Mouse (Mus musculus) layer of hippocampus, adult 2 months (tissue): ENCODE measurements around the gene Sspn. TPM values are rescaled to one million over a fixed set of nuclear protein-coding genes. Genes with fewer than 3 reads are reported as not detected.

Experiments
- DNase-seq, 2 experiments: peaks; one replicate each; pipeline ENCODE4 v3.0.0; 2022; ENCODE audit warnings: low spot score in 2 of 2
- H3K27ac ChIP-seq: fragments of 200-600 bp; 2 replicates; pipeline ENCODE4 v1.8.1; 2022
- H3K4me3 ChIP-seq: fragments of 200-600 bp; 2 replicates; pipeline ENCODE4 v1.8.1; 2022; ENCODE audit warnings: mild to moderate bottlenecking
- CTCF ChIP-seq: fragments of 200-600 bp; conservative IDR thresholded peaks from 2 replicates; pipeline ENCODE4 v1.8.1; 2022; ENCODE audit warnings: antibody characterized with exemption, mild to moderate bottlenecking, moderate library complexity
- total RNA-seq, 2 experiments: library from RNA; stranded (reverse); gene quantifications; 2 replicates each; pipeline ENCODE4 v1.2.3; 2021

Sspn gene
- total RNA-seq, 2 experiments from 2014 or later, result 4.9 TPM

DNA sequence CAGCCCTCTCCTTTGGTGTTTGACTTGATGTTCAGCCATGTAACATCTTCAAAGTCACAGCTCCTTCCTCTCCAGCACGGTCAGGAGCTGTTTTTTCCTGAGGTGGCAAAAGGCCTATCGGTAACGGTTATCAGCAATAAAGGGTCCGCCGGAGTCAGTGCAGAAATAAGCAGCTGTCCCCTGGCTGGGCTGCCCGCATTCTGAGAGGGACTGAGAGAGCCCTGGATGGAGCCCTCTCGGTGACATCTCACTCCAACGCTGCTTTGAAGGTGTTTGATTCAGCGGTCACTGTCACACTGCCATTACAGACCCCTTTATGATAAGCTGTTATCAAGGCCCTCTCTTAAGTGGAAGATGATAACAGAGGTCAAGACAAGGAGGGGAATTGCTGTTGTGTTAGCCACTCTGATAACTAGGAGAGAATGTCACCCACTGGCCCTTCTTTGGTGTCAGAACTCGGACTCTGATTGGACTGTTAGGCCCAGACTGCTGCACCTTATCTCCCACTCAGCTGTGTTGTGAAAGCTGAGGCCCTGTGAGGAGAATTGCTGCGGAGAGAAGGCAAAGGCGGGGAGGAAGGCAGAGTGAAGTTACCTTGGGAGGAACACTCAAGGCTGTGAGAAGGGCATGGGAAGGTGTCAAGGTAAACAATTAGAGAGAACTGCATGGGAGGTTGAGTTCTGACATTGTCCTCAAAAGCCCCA is 11.0 kb downstream of the Sspn start:
- H3K27ac ChIP-seq, result no peak overlapping the region
- no peak for TF ChIP-seq CTCF
- H3K4me3 ChIP-seq, result no peak overlapping the region
- no peak for DNase-seq

DNA sequence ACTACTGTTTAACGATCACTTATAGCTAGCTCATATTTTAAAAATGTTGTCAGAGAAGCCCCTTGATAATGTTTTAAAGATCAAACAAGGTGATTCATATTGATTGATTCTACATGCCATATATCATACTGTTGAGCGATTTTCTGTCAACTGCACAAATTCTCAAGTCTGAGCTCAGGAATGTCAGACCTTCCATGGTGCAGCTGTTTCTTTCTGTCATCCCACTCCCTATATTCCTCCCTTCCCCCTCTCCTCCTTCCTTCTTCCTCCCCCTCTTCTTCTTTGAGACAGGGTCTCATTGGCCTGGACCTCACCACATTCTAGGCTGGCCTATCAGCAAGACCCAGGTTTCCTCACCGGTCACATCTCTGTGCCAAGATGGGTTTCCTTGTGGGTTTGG is 12.0 kb downstream of the Sspn start:
- no peak for TF ChIP-seq CTCF

DNA sequence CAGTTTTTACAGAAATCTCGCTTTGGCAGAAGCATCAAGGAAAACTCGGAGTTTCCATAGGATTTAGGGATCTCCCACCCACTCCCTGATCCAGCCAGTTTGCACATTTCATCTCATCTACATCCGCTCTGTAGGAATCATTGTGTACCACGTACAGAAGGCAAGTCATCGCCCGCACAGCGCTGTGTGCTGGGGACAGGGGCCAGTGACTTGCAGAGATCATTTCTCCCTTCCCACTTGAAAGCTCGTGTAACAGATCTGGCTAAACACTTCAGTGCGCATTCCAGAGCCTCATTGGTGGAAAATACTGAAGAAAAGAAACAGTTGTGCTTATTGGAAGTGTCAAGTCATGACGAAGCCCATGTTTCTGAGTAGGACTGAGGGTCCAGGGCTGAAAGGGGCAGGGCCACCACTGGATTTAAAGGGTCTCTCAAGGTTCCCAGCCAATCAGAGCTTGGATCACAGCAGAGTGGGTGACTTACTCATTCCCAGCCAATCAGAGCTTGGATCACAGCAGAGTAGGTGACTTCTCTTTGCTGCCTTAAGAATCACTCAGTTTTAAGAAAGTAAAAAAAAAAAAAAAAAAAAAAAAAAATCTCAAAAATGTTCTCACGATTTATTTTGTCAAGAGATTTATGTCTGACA is 14.4 kb downstream of the Sspn start:
- TF ChIP-seq CTCF, result no peak
- Histone ChIP-seq H3K4me3 (no peak overlapping the region), H3K27ac (no peak overlapping the region)
- no peak for DNase-seq

More for the DNA sequence above, 12.0 kb downstream of the Sspn start:
- Histone ChIP-seq H3K27ac (no peak overlapping the region), H3K4me3 (no peak overlapping the region)
- no peak for DNase-seq

DNA sequence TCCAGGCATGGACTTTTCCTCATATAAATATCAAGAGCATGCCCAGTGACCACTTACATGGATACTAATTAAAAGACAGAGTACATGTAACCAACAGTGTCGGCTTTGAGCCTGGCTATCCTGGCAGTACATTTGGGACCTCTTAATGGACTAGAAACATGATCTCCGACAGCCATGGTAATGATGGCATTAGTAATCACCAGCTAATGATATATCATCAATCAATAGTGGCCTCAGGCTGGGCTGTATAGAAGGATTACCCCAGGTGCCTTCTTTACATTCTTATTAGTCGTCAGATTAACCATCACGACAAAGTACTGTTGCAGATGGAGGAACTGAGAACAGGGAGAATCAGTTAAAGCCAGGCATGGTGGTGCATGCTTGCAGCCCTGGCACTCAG is 17.6 kb downstream of the Sspn start:
- no peak for TF ChIP-seq CTCF
- DNase-seq, result no peak
- no peak overlapping the region for H3K4me3 ChIP-seq
- no peak overlapping the region for H3K27ac ChIP-seq

DNA sequence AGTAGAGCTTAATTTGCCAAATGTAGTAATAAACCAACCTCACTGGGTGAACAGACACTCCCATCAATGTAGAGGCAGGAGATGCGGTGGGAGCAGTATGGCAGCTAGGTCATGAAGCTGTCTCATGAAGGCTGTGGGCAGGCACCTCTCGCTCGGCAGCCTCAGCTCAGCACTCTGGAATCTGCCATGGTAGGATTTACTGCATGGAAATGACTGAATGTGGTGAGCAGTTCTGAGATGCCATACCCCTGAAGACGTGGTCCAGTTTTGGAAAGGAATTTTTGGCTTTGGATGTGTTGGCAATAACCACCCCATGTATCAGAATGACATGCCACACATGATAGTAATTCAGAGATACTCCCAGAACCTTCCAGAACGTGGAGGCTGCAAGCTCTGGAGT is 19.2 kb downstream of the Sspn start:
- no peak for DNase-seq
- TF ChIP-seq CTCF, result no peak
- Histone ChIP-seq H3K27ac (no peak overlapping the region), H3K4me3 (no peak overlapping the region)

DNA sequence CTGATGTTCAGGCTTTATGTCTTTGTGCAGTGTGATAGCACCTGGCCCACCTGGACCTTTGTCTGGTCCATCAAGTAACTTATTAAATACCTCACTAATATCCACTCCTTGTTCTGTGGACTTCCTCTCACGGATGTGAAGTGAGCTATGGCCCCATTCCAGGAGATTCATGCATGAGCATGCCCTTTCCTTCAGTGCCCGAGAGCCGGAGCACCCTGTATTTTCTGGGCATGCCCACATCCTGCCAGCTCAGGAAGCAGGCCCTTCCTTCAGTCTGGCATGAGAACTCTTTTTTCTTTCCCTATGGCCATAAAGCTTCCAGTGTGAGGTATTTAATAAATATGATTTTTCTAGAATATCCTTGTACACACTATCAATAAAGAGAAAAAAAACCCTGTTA is 21.2 kb downstream of the Sspn start:
- DNase-seq, result no peak
- Histone ChIP-seq H3K4me3 (no peak overlapping the region), H3K27ac (no peak overlapping the region)
- TF ChIP-seq CTCF, result no peak

DNA sequence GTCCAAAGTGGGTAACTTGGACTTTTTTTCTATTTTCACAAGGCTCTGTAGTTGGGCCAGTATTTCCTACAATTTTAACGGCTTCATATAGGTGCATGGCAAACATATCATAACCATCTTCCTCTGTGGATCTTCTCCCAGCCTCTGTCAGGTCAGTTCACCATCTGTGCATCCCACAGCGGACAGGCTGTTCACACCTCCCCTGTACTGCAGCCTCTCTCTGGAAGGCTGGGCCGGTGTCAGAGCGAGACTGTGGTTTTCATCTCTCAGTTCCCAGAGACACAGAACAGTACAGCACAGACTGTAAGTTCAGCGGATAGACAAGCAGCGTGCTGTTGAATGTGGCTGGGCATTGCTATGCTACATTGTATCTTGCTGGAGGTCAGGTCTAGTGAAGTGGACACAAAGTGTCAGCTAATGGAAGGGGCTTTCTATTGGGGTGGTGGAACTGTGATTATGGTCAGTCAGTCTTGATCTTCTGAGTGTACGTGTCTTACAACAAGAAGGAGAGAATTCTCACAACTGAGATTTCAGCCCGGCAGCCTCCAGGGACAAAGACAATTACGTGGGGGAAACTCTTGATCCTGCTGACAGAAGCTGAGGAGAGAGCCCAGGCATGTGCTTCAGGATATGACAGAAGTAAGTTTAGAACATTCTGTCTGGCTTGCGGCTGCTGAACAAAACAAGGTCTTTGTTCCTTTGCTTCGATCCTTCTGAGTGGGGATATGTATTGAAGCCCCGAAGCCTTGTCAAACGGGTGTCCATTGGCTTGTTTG is 21.9 kb downstream of the Sspn start:
- TF ChIP-seq CTCF, result no peak
- no peak overlapping the region for H3K4me3 ChIP-seq
- no peak for DNase-seq
- no peak overlapping the region for H3K27ac ChIP-seq

DNA sequence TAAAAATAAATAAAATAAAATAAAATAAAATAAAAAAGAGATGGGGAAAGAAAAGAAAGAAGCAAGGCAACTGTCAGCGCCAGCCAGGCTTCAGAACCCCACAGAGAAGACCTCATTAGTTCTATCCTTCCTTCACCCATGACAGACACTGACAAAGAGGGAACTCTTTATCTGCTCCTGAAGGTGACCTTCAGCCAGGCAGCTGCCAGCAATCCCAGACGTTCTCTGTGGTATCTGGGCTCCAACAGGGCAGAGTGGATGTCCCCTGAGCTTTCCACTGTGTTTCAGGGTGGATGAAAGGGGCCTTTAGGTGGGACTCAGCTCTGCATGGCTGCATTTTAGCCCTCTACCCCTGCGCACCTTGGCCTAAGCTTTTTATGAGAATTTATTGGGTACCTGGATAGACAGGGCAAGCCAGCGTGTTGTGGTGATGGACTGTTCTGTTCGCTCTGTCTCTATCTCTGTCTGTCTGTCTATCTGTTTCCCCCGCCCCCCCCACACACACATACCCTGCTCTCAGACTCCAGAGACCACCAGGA is 26.1 kb downstream of the Sspn start:
- no peak overlapping the region for H3K4me3 ChIP-seq
- no peak for DNase-seq
- TF ChIP-seq CTCF, result no peak

DNA sequence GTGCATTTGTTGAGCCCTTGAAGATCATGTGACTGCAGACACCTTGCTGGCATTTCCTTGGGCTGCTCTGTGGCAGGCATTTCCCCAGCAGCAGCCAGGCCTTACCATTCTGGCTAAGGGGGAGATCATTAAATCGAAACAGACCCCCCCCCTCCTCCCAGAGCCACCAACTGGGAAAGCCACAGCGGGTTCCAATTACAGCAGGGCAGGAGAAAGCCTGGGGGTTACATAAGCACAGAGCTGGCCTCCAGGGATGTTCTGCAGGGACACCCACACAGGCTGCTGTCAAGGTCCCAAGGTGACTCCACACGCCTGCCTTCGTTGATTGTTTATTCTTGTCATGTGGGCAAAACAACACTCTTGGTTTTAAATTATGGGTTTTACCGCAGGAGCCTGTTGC is 26.6 kb downstream of the Sspn start:
- H3K27ac ChIP-seq, result no peak overlapping the region
- no peak for DNase-seq
- TF ChIP-seq CTCF, result no peak
- no peak overlapping the region for H3K4me3 ChIP-seq

More for the DNA sequence above, 26.1 kb downstream of the Sspn start:
- no peak overlapping the region for H3K27ac ChIP-seq

DNA sequence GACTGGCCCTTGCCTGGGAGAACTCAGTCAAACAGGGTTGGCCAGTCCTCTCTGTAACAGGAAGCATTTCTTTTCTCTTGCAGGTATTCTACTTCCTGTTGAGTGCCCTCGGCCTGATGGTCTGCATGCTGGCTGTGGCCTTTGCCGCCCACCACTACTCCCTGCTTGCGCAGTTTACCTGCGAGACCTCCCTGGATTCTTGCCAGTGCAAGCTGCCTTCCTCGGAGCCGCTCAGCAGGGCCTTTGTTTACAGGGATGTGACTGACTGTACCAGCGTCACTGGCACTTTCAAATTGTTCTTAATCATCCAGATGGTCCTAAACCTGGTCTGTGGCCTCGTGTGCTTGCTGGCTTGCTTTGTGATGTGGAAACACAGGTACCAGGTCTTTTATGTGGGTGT is 29.6 kb downstream of the Sspn start:
- TF ChIP-seq CTCF, result no peak
- no peak for DNase-seq
- Histone ChIP-seq H3K4me3 (no peak overlapping the region), H3K27ac (no peak overlapping the region)

DNA sequence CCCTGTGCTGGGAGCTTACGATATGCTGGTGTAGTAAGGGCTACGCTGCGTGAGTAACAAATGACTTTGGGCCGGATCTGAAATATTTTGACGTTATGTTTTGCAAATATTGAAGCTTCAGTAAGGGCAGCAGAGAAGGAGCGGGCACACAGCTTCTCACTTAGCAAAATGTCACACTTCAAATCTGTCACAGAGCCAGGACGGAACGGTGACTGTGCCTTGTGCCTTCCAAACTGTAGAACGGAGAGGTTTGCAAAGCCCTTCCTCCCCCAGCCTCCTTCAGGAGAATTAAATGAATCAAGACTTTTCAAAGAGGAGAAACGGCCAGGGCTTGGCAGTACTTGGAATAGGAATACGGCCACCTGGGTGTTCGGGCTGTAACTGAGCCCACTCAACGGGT is 32.5 kb downstream of the Sspn start:
- Histone ChIP-seq H3K27ac (no peak overlapping the region), H3K4me3 (no peak overlapping the region)
- TF ChIP-seq CTCF, result no peak
- no peak for DNase-seq

DNA sequence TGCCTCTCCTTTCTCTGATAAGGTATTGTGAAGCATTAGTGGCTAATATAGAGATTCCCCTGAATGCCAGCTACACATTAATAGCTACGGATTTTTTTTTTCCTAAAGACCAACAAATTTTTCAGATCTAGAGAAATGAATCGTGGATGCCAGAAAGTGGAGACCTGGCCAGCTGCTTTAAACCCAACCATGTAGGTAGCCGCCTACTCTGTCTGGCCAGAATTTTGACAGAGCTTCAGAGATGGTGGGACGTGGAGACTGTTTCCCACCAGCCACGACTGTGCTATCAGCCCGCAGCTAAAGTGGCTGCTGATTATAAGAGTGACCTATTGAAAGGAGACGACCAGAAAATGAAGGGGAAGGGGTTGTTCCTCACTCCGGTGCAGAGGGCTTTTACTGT is 36.3 kb downstream of the Sspn start:
- no peak for TF ChIP-seq CTCF

DNA sequence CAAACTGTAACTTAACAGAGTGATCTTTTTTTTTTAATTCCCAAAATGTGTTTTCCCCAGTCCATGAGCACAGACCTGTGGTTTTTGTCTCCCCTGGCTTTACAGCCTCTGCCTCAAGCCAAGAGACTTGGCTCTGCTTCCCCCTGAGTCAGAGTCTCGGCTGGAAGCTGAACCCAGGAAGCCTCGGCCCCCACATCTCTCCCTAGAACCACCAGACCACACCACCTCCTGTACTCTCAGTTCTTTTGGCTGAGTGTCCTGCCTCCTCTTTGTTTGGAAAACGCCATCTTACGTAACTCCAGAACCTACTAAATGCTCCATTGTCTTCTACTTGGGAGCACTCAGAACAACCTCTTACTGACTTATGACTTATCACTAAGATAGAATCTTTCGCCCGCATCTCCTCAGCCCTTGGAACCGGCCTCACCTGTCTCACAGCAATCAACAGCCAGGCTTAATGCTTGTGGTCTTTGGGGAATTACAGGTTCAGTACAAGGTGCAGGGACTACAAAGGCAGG is 36.9 kb downstream of the Sspn start:
- no peak for TF ChIP-seq CTCF
- Histone ChIP-seq H3K27ac (peak overlapping the region; percentile 61), H3K4me3 (no peak overlapping the region)
- peak; percentile 21 to 24 for DNase-seq

More for the DNA sequence above, 36.3 kb downstream of the Sspn start:
- Histone ChIP-seq H3K4me3 (no peak overlapping the region), H3K27ac (peak overlapping the region; percentile 61)
- DNase-seq, result no peak
